Mouse (Mus musculus): ENCODE data around the gene Erlec1. TPM values are rescaled to one million over a fixed set of nuclear protein-coding genes. Genes with fewer than 3 reads are reported as not detected.

The Erlec1 gene
- polyA plus RNA-seq, 1 experiment, result 16.3 TPM

DNA sequence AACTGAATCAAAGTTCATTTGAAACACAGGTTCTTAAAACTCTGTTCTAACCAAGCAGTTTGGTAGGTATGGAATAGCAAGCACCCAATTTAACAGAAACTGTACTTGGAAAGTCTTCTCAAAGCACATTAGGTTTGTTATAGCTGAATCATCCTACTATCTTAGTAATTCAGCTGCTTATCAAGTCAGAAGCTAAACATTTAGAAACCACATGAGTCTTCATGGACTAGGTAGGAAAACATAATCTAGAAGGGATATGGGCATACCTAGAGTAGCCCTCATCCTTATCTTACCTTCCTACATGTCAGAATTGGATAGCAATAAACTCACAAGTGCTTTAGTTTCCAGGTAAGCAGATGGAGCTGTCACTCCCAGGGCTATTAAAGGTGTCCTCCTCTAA lies 26.1 kb downstream of the Erlec1 start:
- TF ChIP-seq MAX (IDR thresholded peaks at IDR 0.05; ENCODE audit: low read depth) (no peak), TCF12 (IDR thresholded peaks at IDR 0.05; ENCODE audit: insufficient read depth, poor library complexity, severe bottlenecking) (no peak), SRF (IDR thresholded peaks at IDR 0.05; ENCODE audit: control insufficient read depth, insufficient read length, low read depth) (no peak), POLR2A (IDR thresholded peaks at IDR 0.05; ENCODE audit: insufficient read length, low read depth) (no peak), MYOD1 (IDR thresholded peaks at IDR 0.05; ENCODE audit: control insufficient read depth in 1 of 3, insufficient read length in 2 of 3, low read depth in 2 of 3) (no peak), E2F4 (IDR thresholded peaks at IDR 0.05; ENCODE audit: insufficient read depth) (no peak), POLR2AphosphoS2 (IDR thresholded peaks at IDR 0.05; ENCODE audit: insufficient read length, low read depth) (no peak), USF1 (IDR thresholded peaks at IDR 0.05; ENCODE audit: low read depth) (no peak), REST (IDR thresholded peaks at IDR 0.05; ENCODE audit: insufficient read depth, insufficient read length) (no peak), MYOG (IDR thresholded peaks at IDR 0.05; ENCODE audit: control insufficient read depth in 1 of 3, insufficient read depth in 1 of 3, insufficient read length in 2 of 3, low read depth in 2 of 3) (no peak), TCF3 (IDR thresholded peaks at IDR 0.05; ENCODE audit: insufficient read length, low read depth) (no peak), CEBPB (IDR thresholded peaks at IDR 0.05; ENCODE audit: insufficient read depth, poor library complexity, severe bottlenecking) (no peak)
- Histone ChIP-seq H3K36me3 (ENCODE audit: control insufficient read depth, insufficient read depth) (peaks cover 34% of the 10 kb centered on the region), H3K79me2 (ENCODE audit: control insufficient read depth, insufficient read depth) (no peaks in the 10 kb centered on the region), H3K4me2 (ENCODE audit: low read depth) (no peak overlapping the region), H3K4me3 (no peak overlapping the region), H3ac (ENCODE audit: control insufficient read depth, insufficient read length) (no peak overlapping the region), H3K27me3 (ENCODE audit: control insufficient read depth, insufficient read depth, insufficient read length) (no peaks in the 10 kb centered on the region)

GRCm38 (mm10) chr11:30923283-30923682 lies 30.9 kb downstream of the Erlec1 start:
- no peak for TF ChIP-seq POLR2A (IDR thresholded peaks at IDR 0.05; ENCODE audit: insufficient read length, low read depth)
- peak; percentile 40 for TF ChIP-seq POLR2AphosphoS2 (IDR thresholded peaks at IDR 0.05; ENCODE audit: insufficient read length, low read depth)
- TF ChIP-seq SRF (IDR thresholded peaks at IDR 0.05; ENCODE audit: control insufficient read depth, insufficient read length, low read depth), result no peak
- TF ChIP-seq CEBPB (IDR thresholded peaks at IDR 0.05; ENCODE audit: insufficient read depth, poor library complexity, severe bottlenecking), result no peak
- TF ChIP-seq E2F4 (IDR thresholded peaks at IDR 0.05; ENCODE audit: insufficient read depth), result no peak
- H3K27me3 ChIP-seq (ENCODE audit: control insufficient read depth, insufficient read depth, insufficient read length), result no peaks in the 10 kb centered on the region
- H3ac ChIP-seq (ENCODE audit: control insufficient read depth, insufficient read length), result no peak overlapping the region
- H3K4me3 ChIP-seq, result no peak overlapping the region
- no peak overlapping the region for H3K4me2 ChIP-seq (ENCODE audit: low read depth)
- H3K36me3 ChIP-seq (ENCODE audit: control insufficient read depth, insufficient read depth), result peaks cover 18% of the 10 kb centered on the region
- H3K79me2 ChIP-seq (ENCODE audit: control insufficient read depth, insufficient read depth), result no peaks in the 10 kb centered on the region

- Histone ChIP-seq H3K36me3 (ENCODE audit: control insufficient read depth, insufficient read depth) (peaks cover 6% of the 10 kb centered on the region), H3ac (ENCODE audit: control insufficient read depth, insufficient read length) (no peak overlapping the region)
- TF ChIP-seq REST (IDR thresholded peaks at IDR 0.05; ENCODE audit: insufficient read depth, insufficient read length) (no peak), MYOG (IDR thresholded peaks at IDR 0.05; ENCODE audit: control insufficient read depth in 1 of 3, insufficient read depth in 1 of 3, insufficient read length in 2 of 3, low read depth in 2 of 3) (no peak), TCF3 (IDR thresholded peaks at IDR 0.05; ENCODE audit: insufficient read length, low read depth) (no peak)
Observed at GRCm38 (mm10) chr11:30920641-30921040, 33.5 kb downstream of the Erlec1 start.

GRCm38 (mm10) chr11:30912311-30912710 lies 41.8 kb downstream of the Erlec1 start:
- Histone ChIP-seq H3K4me2 (ENCODE audit: low read depth) (no peak overlapping the region), H3K4me3 (no peak overlapping the region), H3K79me2 (ENCODE audit: control insufficient read depth, insufficient read depth) (no peaks in the 10 kb centered on the region), H3K27me3 (ENCODE audit: control insufficient read depth, insufficient read depth, insufficient read length) (no peaks in the 10 kb centered on the region), H3K36me3 (ENCODE audit: control insufficient read depth, insufficient read depth) (no peaks in the 10 kb centered on the region), H3ac (ENCODE audit: control insufficient read depth, insufficient read length) (no peak overlapping the region)
- no peak for TF ChIP-seq MYOG (IDR thresholded peaks at IDR 0.05; ENCODE audit: control insufficient read depth in 1 of 3, insufficient read depth in 1 of 3, insufficient read length in 2 of 3, low read depth in 2 of 3)
- TF ChIP-seq TCF3 (IDR thresholded peaks at IDR 0.05; ENCODE audit: insufficient read length, low read depth), result no peak
- no peak for TF ChIP-seq SRF (IDR thresholded peaks at IDR 0.05; ENCODE audit: control insufficient read depth, insufficient read length, low read depth)
- no peak for TF ChIP-seq TCF12 (IDR thresholded peaks at IDR 0.05; ENCODE audit: insufficient read depth, poor library complexity, severe bottlenecking)
- no peak for TF ChIP-seq POLR2AphosphoS2 (IDR thresholded peaks at IDR 0.05; ENCODE audit: insufficient read length, low read depth)
- TF ChIP-seq CEBPB (IDR thresholded peaks at IDR 0.05; ENCODE audit: insufficient read depth, poor library complexity, severe bottlenecking), result no peak
- no peak for TF ChIP-seq MYOD1 (IDR thresholded peaks at IDR 0.05; ENCODE audit: control insufficient read depth in 1 of 3, insufficient read length in 2 of 3, low read depth in 2 of 3)
- TF ChIP-seq MAX (IDR thresholded peaks at IDR 0.05; ENCODE audit: low read depth), result no peak
- no peak for TF ChIP-seq USF1 (IDR thresholded peaks at IDR 0.05; ENCODE audit: low read depth)
- no peak for TF ChIP-seq E2F4 (IDR thresholded peaks at IDR 0.05; ENCODE audit: insufficient read depth)
- TF ChIP-seq REST (IDR thresholded peaks at IDR 0.05; ENCODE audit: insufficient read depth, insufficient read length), result no peak
- no peak for TF ChIP-seq POLR2A (IDR thresholded peaks at IDR 0.05; ENCODE audit: insufficient read length, low read depth)

More at GRCm38 (mm10) chr11:30920641-30921040, 33.5 kb downstream of the Erlec1 start:
- Histone ChIP-seq H3K27me3 (ENCODE audit: control insufficient read depth, insufficient read depth, insufficient read length) (no peaks in the 10 kb centered on the region), H3K79me2 (ENCODE audit: control insufficient read depth, insufficient read depth) (no peaks in the 10 kb centered on the region), H3K4me3 (no peak overlapping the region), H3K4me2 (ENCODE audit: low read depth) (no peak overlapping the region)

- Histone ChIP-seq H3K27me3 (ENCODE audit: control insufficient read depth, insufficient read depth, insufficient read length) (no peaks in the 10 kb centered on the region), H3K36me3 (ENCODE audit: control insufficient read depth, insufficient read depth) (no peaks in the 10 kb centered on the region), H3K4me3 (no peak overlapping the region), H3K4me2 (ENCODE audit: low read depth) (no peak overlapping the region), H3ac (ENCODE audit: control insufficient read depth, insufficient read length) (no peak overlapping the region), H3K79me2 (ENCODE audit: control insufficient read depth, insufficient read depth) (no peaks in the 10 kb centered on the region)
- TF ChIP-seq USF1 (IDR thresholded peaks at IDR 0.05; ENCODE audit: low read depth), result no peak
- no peak for TF ChIP-seq POLR2A (IDR thresholded peaks at IDR 0.05; ENCODE audit: insufficient read length, low read depth)
- no peak for TF ChIP-seq TCF12 (IDR thresholded peaks at IDR 0.05; ENCODE audit: insufficient read depth, poor library complexity, severe bottlenecking)
- TF ChIP-seq TCF3 (IDR thresholded peaks at IDR 0.05; ENCODE audit: insufficient read length, low read depth), result no peak
- TF ChIP-seq SRF (IDR thresholded peaks at IDR 0.05; ENCODE audit: control insufficient read depth, insufficient read length, low read depth), result no peak
- TF ChIP-seq MYOG (IDR thresholded peaks at IDR 0.05; ENCODE audit: control insufficient read depth in 1 of 3, insufficient read depth in 1 of 3, insufficient read length in 2 of 3, low read depth in 2 of 3), result no peak
- TF ChIP-seq REST (IDR thresholded peaks at IDR 0.05; ENCODE audit: insufficient read depth, insufficient read length), result no peak
- no peak for TF ChIP-seq E2F4 (IDR thresholded peaks at IDR 0.05; ENCODE audit: insufficient read depth)
Observed at GRCm38 (mm10) chr11:30899312-30899711, 54.8 kb downstream of the Erlec1 start.
